Mouse (Mus musculus): Measurements from ENCODE around the gene Mknk1. TPM values are rescaled to one million over a fixed set of nuclear protein-coding genes. Genes with fewer than 3 reads are reported as not detected.

Gene Mknk1
- polyA plus RNA-seq, 1 experiment from 2014 or later, result 12.8 TPM

GRCm38 (mm10) chr4:115873231-115873630, 34.2 kb downstream of the Mknk1 start:
- no peak for TF ChIP-seq CTCF (IDR thresholded peaks at IDR 0.05; ENCODE audit: low read depth)
- Histone ChIP-seq H3K9me3 (ENCODE audit: control insufficient read depth) (no peaks in the 10 kb centered on the region), H3K4me2 (replicated peaks; ENCODE audit: low read depth) (no peak overlapping the region), H3K4me1 (replicated peaks; ENCODE audit: control insufficient read depth, insufficient read depth, low read length) (no peaks in the 10 kb centered on the region; the same call in 1 of the 2 replicates), H3K9ac (ENCODE audit: low read depth, low read length) (no peak overlapping the region), H3K27me3 (replicated peaks; ENCODE audit: control insufficient read depth, insufficient read depth, low read length) (no peaks in the 10 kb centered on the region), H3K27ac (ENCODE audit: low read depth, low read length) (no peak overlapping the region), H3K36me3 (ENCODE audit: control insufficient read depth, insufficient read depth) (peaks cover 68% of the 10 kb centered on the region), H3K4me3 (ENCODE audit: low read depth, low read length) (no peak overlapping the region)
- no peak for ATAC-seq
- 87% methylated on average over 3 of the region's 3 CpGs for WGBS

- no peak overlapping the region for H3K27ac ChIP-seq (ENCODE audit: low read depth, low read length)
- TF ChIP-seq CTCF (IDR thresholded peaks at IDR 0.05; ENCODE audit: low read depth), result no peak
- no peak overlapping the region for H3K9ac ChIP-seq (ENCODE audit: low read depth, low read length)
- 29% methylated on average over 11 of the region's 11 CpGs for WGBS
- no peak for ATAC-seq
- no peak overlapping the region for H3K4me2 ChIP-seq (replicated peaks; ENCODE audit: low read depth)
- no peaks in the 10 kb centered on the region for H3K27me3 ChIP-seq (replicated peaks; ENCODE audit: control insufficient read depth, insufficient read depth, low read length)
- H3K4me1 ChIP-seq (replicated peaks; ENCODE audit: control insufficient read depth, insufficient read depth, low read length), result no peaks in the 10 kb centered on the region; the same call in 1 of the 2 replicates
- peaks cover 37% of the 10 kb centered on the region for H3K36me3 ChIP-seq (ENCODE audit: control insufficient read depth, insufficient read depth)
- no peak overlapping the region for H3K4me3 ChIP-seq (ENCODE audit: low read depth, low read length)
- no peaks in the 10 kb centered on the region for H3K9me3 ChIP-seq (ENCODE audit: control insufficient read depth)
These were observed 39.2 kb downstream of the Mknk1 start for GRCm38 (mm10) chr4:115878216-115878678.

- Histone ChIP-seq H3K4me1 (replicated peaks; ENCODE audit: control insufficient read depth, insufficient read depth, low read length) (no peaks in the 10 kb centered on the region; the same call in 1 of the 2 replicates), H3K27ac (ENCODE audit: low read depth, low read length) (no peak overlapping the region), H3K4me3 (ENCODE audit: low read depth, low read length) (no peak overlapping the region), H3K4me2 (replicated peaks; ENCODE audit: low read depth) (no peak overlapping the region), H3K9me3 (ENCODE audit: control insufficient read depth) (no peaks in the 10 kb centered on the region), H3K36me3 (ENCODE audit: control insufficient read depth, insufficient read depth) (peaks cover 33% of the 10 kb centered on the region; the same call in 1 of the 2 replicates), H3K27me3 (replicated peaks; ENCODE audit: control insufficient read depth, insufficient read depth, low read length) (no peaks in the 10 kb centered on the region), H3K9ac (ENCODE audit: low read depth, low read length) (no peak overlapping the region)
- WGBS, result 58% methylated on average over 9 of the region's 9 CpGs
- ATAC-seq, result no peak
- no peak for TF ChIP-seq CTCF (IDR thresholded peaks at IDR 0.05; ENCODE audit: low read depth)
These were observed 39.8 kb downstream of the Mknk1 start for GRCm38 (mm10) chr4:115878828-115879227.

- no peak for TF ChIP-seq CTCF (IDR thresholded peaks at IDR 0.05; ENCODE audit: low read depth)
- Histone ChIP-seq H3K27me3 (replicated peaks; ENCODE audit: control insufficient read depth, insufficient read depth, low read length) (no peaks in the 10 kb centered on the region), H3K4me1 (replicated peaks; ENCODE audit: control insufficient read depth, insufficient read depth, low read length) (no peaks in the 10 kb centered on the region), H3K9ac (ENCODE audit: low read depth, low read length) (no peak overlapping the region), H3K27ac (ENCODE audit: low read depth, low read length) (no peak overlapping the region), H3K4me3 (ENCODE audit: low read depth, low read length) (no peak overlapping the region), H3K36me3 (ENCODE audit: control insufficient read depth, insufficient read depth) (0 out of 2 replicates have a peak, but pooled peaks cover 19% of the 10 kb centered on the region), H3K9me3 (ENCODE audit: control insufficient read depth) (no peaks in the 10 kb centered on the region), H3K4me2 (replicated peaks; ENCODE audit: low read depth) (no peak overlapping the region)
- ATAC-seq, result no peak
- WGBS, result 28% methylated on average over 1 of the region's 1 CpGs
These were observed 42.2 kb downstream of the Mknk1 start for GRCm38 (mm10) chr4:115881183-115881582.

GRCm38 (mm10) chr4:115882195-115882594, 43.2 kb downstream of the Mknk1 start:
- no peak for ATAC-seq
- H3K4me2 ChIP-seq (replicated peaks; ENCODE audit: low read depth), result no peak overlapping the region
- no peaks in the 10 kb centered on the region for H3K9me3 ChIP-seq (ENCODE audit: control insufficient read depth)

GRCm38 (mm10) chr4:115884022-115884421, 45.0 kb downstream of the Mknk1 start, which contains the start of gene Kncn:
Kncn (plus strand) TSS chr4:115884400.
- no peak within 1 kb of the TSS for H3K4me3 ChIP-seq (ENCODE audit: low read depth, low read length)
- no peak within 1 kb of the TSS; the same call in 1 of the 2 replicates for H3K9ac ChIP-seq (ENCODE audit: low read depth, low read length)
- H3K36me3 ChIP-seq (ENCODE audit: control insufficient read depth, insufficient read depth), result no peaks in the 10 kb centered on the region
- no peaks in the 10 kb centered on the region for H3K9me3 ChIP-seq (ENCODE audit: control insufficient read depth)
- H3K27ac ChIP-seq (ENCODE audit: low read depth, low read length), result no peak within 1 kb of the TSS
- WGBS, result 73% methylated on average over 6 of the region's 6 CpGs
- H3K4me2 ChIP-seq (replicated peaks; ENCODE audit: low read depth), result no peak within 1 kb of the TSS
- no peak for TF ChIP-seq CTCF (IDR thresholded peaks at IDR 0.05; ENCODE audit: low read depth)
- H3K4me1 ChIP-seq (replicated peaks; ENCODE audit: control insufficient read depth, insufficient read depth, low read length), result no peaks in the 10 kb centered on the region
- no peak for ATAC-seq
- 0 out of 2 replicates have a peak, but pooled peaks cover 3% of the 10 kb centered on the region for H3K27me3 ChIP-seq (replicated peaks; ENCODE audit: control insufficient read depth, insufficient read depth, low read length)

More at GRCm38 (mm10) chr4:115882195-115882594, 43.2 kb downstream of the Mknk1 start:
- 53% methylated on average over 4 of the region's 4 CpGs for WGBS
- H3K4me1 ChIP-seq (replicated peaks; ENCODE audit: control insufficient read depth, insufficient read depth, low read length), result no peaks in the 10 kb centered on the region
- no peak overlapping the region for H3K4me3 ChIP-seq (ENCODE audit: low read depth, low read length)
- no peak overlapping the region for H3K27ac ChIP-seq (ENCODE audit: low read depth, low read length)
- TF ChIP-seq CTCF (IDR thresholded peaks at IDR 0.05; ENCODE audit: low read depth), result no peak
- 0 out of 2 replicates have a peak, but pooled peaks cover 11% of the 10 kb centered on the region for H3K36me3 ChIP-seq (ENCODE audit: control insufficient read depth, insufficient read depth)
- H3K9ac ChIP-seq (ENCODE audit: low read depth, low read length), result no peak overlapping the region
- no peaks in the 10 kb centered on the region for H3K27me3 ChIP-seq (replicated peaks; ENCODE audit: control insufficient read depth, insufficient read depth, low read length)

All from intestine, postnatal 0 days (tissue).